Mouse (Mus musculus): ENCODE results near the gene Ctsl.

The Ctsl gene

DNA sequence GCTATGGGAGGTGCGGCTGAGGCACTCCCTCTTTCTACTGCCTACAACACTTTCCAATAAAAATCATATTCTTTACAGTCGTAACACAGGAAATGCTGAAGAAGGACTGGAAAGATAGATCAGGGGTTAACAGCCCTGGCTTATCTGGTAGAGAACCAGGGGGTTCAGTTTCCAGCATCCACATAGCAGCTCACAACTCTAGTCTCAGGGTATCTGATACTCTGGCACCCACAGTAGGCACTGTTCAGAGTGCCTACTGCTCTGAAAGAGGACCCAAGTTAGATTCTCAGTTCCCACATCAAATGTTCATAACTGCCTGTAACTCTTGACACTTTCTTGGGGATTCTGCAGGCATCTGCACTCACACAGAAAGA lies 57.8 kb downstream of the Ctsl start:
- no peak for DNase-seq (ENCODE audit: low read depth, low spot score)

DNA sequence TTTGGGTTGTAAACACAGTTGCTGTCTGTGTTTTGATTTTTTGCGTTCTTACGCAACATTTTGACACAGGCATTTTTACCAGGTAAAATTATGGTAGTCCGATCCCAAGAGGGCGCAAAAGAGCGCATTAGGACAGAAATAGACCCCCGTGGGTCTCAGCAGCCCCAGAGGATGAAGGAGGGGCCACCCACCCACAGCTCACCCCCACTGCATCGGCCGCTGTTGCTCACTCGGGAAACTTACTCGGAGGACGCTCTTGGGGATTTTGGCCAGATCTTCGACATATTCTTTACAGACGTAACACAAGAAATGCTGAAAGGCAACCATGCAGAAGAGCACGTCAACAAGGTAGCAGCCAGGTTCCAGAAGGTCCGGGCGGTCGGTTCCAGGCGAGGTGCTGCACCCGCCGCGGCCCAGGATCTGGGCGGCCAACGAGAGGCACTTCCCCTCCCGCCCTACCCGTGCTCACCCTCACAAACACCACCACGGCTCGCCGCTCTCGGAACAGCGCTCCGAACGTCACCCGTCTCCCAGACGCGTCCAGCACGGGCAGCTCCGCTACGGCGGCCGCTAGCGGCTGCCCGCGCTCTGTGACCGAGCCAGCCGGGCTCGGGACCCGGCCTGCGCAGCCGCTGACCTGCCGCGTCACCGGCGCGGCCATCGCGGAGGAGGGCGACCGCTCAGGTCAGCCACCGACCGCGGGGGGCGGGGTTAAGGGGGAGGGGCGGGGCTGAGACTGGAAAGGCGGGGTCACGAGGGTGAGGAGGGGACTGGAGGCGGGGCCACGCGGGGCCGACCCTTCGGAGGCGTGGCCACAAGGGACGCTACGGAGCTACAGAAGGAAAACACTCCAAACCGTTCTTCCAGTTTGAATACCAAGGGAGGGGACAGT lies 58.4 kb downstream of the Ctsl start, which contains the start of gene Aaed1:
Gene Aaed1, minus strand, starts transcription at position 687 of the 892 bp plus-strand sequence.
- DNase-seq (ENCODE audit: low read depth, low spot score), result peak; percentile 79

DNA sequence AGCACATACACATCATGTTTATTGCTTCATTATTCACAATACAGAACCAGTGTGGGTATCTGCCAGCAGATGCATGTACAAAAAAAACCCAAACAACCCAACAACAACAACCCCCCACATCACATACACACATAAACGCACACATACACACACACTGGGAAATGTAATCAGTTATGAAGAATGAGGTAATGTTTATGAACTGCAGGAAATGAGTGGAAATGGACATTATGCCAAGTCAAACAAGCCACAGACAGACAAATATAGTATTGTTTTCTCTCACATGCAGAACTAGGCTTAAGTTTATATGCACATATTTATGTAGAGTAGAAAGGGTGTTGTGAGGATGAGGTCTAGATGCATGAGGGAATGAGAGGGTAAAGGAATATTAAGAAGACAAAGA lies 59.4 kb downstream of the Ctsl start:
- DNase-seq (ENCODE audit: low read depth, low spot score), result no peak

DNA sequence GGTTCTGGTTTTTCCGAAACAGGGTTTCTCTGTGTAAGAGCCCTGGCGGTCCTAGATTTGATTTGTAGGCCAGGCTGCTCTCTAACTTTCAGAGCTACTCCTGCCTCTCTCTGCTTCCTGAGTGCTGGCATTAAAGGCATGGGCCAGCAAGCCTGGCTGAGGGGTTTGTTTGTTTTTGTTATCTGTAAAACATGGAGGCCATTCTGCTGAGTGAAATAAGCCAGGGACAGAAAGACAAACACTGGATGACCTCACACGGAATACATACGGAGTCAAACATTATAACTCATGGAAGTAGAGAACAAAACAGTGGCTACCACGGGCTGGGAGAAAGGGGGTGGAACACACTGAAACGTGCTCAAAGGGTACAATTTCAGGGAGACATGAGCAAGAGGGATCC lies 60.1 kb downstream of the Ctsl start:
- no peak for DNase-seq (ENCODE audit: low read depth, low spot score)

DNA sequence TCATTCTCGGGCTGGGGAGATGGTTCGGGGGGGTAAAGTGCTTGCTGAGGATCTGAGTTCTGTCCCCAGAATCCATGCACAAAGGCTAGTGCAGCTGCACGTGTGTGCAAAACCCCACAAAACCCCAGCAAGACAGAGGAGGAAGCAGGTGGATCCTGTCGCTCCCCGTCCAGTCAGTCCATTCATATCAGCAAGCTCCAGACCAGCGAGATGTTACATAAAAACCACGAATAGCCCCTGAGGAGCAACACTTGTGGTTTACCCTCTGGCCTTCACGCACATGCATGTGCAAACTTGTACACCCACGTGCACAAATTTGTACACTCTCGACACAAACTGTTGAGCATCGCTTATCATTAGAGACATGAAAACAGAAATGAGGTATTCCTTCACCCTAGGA lies 60.8 kb downstream of the Ctsl start:
- no peak for DNase-seq (ENCODE audit: low read depth, low spot score)
